Mouse (Mus musculus) MEL (cell line): Measurements from ENCODE around the gene Hnrnpul1. TPM values are rescaled to one million over a fixed set of nuclear protein-coding genes. Genes with fewer than 3 reads are reported as not detected.
A peak's percentile ranks its signal among the peaks of the same experiment; 100 is the strongest.

ENCODE experiments used
- DNase-seq: peaks from one replicate; pipeline ENCODE4 v3.0.0; 2011; ENCODE audit warnings: low read depth, low spot score
- H3K27ac ChIP-seq: 2 replicates; pipeline ENCODE4 v1.5.1; 2012; ENCODE audit warnings: low read depth, mild to moderate bottlenecking, control low read depth, low read length, moderate library complexity; ENCODE audit not compliant: control insufficient read depth
- H3K27me3 ChIP-seq, 2 experiments: fragments of 150-350 bp in 1 of 2; sonication (generic) in 1 of 2; 2 replicates each; pipeline ENCODE4 v1.6.1; 2012; ENCODE audit warnings: low read length in 2 of 2, mild to moderate bottlenecking in 2 of 2, improper control_type of control experiment in 1 of 2, moderate library complexity in 1 of 2; ENCODE audit not compliant: insufficient read depth in 2 of 2, control insufficient read depth in 1 of 2
- H3K36me3 ChIP-seq, 2 experiments: 2 replicates each; pipeline ENCODE4 v1.6.1; 2012 to 2014; ENCODE audit warnings: low read length in 2 of 2, improper control_type of control experiment in 1 of 2, inconsistent platforms in 1 of 2, mild to moderate bottlenecking in 1 of 2; ENCODE audit not compliant: insufficient read depth in 2 of 2, control insufficient read depth in 1 of 2
- H3K4me1 ChIP-seq, 2 experiments: fragments of 150-350 bp in 1 of 2; sonication (generic) in 1 of 2; 2 replicates each; pipeline ENCODE4 v1.6.1; 2012; ENCODE audit warnings: low read length in 2 of 2, improper control_type of control experiment in 1 of 2, mild to moderate bottlenecking in 1 of 2; ENCODE audit not compliant: insufficient read depth in 2 of 2, control insufficient read depth in 1 of 2
- H3K4me3 ChIP-seq, 2 experiments: fragments of 150-350 bp in 1 of 2; sonication (generic) in 1 of 2; 2 replicates each; pipeline ENCODE4 v1.5.1; 2012; ENCODE audit warnings: low read depth in 2 of 2, low read length in 2 of 2, mild to moderate bottlenecking in 2 of 2, moderate library complexity in 2 of 2, control low read depth in 1 of 2, improper control_type of control experiment in 1 of 2; ENCODE audit not compliant: control insufficient read depth in 1 of 2, insufficient read depth in 1 of 2
- H3K79me2 ChIP-seq: 2 replicates; pipeline ENCODE4 v1.6.1; 2012; ENCODE audit warnings: mild to moderate bottlenecking, low read length, moderate library complexity; ENCODE audit not compliant: control insufficient read depth, poor library complexity, insufficient read depth
- H3K9ac ChIP-seq: 2 replicates; pipeline ENCODE4 v1.6.1; 2012; ENCODE audit warnings: low read depth, mild to moderate bottlenecking, control low read depth, low read length, moderate library complexity; ENCODE audit not compliant: control insufficient read depth, poor library complexity, severe bottlenecking
- H3K9me3 ChIP-seq: fragments of 150-350 bp; sonication (generic); replicated peaks from 2 replicates; pipeline ENCODE4 v1.6.1; 2012; ENCODE audit warnings: mild to moderate bottlenecking, low read length, improper control_type of control experiment, moderate library complexity; ENCODE audit not compliant: insufficient read depth
- BHLHE40 ChIP-seq: IDR thresholded peaks from 2 replicates; pipeline ENCODE4 v1.6.1; 2012; ENCODE audit warnings: low read depth, mild to moderate bottlenecking, inconsistent platforms, low read length, improper control_type of control experiment, borderline replicate concordance
- CHD1 ChIP-seq: IDR thresholded peaks from 2 replicates; pipeline ENCODE4 v1.6.1; 2012; ENCODE audit warnings: low read depth, mild to moderate bottlenecking, inconsistent platforms, low read length, improper control_type of control experiment
- CHD2 ChIP-seq: IDR thresholded peaks from 2 replicates; pipeline ENCODE4 v1.6.1; 2011; ENCODE audit warnings: low read length, improper control_type of control experiment
- CTCF ChIP-seq, 3 experiments: IDR thresholded peaks in 2 of 3; conservative IDR thresholded peaks in 1 of 3; 2 replicates each; pipeline ENCODE4 v1.5.1; 2011 to 2012; ENCODE audit warnings: low read length in 3 of 3, low read depth in 2 of 3, mild to moderate bottlenecking in 2 of 3, improper control_type of control experiment in 1 of 3, inconsistent platforms in 1 of 3, mixed read lengths in 1 of 3, moderate library complexity in 1 of 3; ENCODE audit not compliant: control insufficient read depth in 1 of 3, insufficient read depth in 1 of 3, poor library complexity in 1 of 3, severe bottlenecking in 1 of 3
- E2F4 ChIP-seq: IDR thresholded peaks from 2 replicates; pipeline ENCODE4 v1.6.1; 2011; ENCODE audit warnings: low read depth, low read length, improper control_type of control experiment, borderline replicate concordance
- ELF1 ChIP-seq: IDR thresholded peaks from 2 replicates; pipeline ENCODE4 v1.6.1; 2014; ENCODE audit warnings: low read depth, mild to moderate bottlenecking, inconsistent platforms, low read length, improper control_type of control experiment, moderate library complexity
- EP300 ChIP-seq, 2 experiments: IDR thresholded peaks; 2 replicates each; pipeline ENCODE4 v1.6.1; 2011; ENCODE audit warnings: improper control_type of control experiment in 2 of 2, low read length in 2 of 2, low read depth in 1 of 2, mild to moderate bottlenecking in 1 of 2
- ETS1 ChIP-seq: IDR thresholded peaks from 2 replicates; pipeline ENCODE4 v1.6.1; 2012; ENCODE audit warnings: low read depth, mild to moderate bottlenecking, inconsistent platforms, low read length, improper control_type of control experiment, moderate library complexity
- GABPA ChIP-seq: IDR thresholded peaks from 2 replicates; pipeline ENCODE4 v1.6.1; 2012; ENCODE audit warnings: low read depth, mild to moderate bottlenecking, inconsistent platforms, low read length, improper control_type of control experiment, moderate library complexity
- HCFC1 ChIP-seq: IDR thresholded peaks from 2 replicates; pipeline ENCODE4 v1.6.1; 2012; ENCODE audit warnings: low read depth, mild to moderate bottlenecking, inconsistent platforms, low read length, improper control_type of control experiment, moderate library complexity
- KAT2A ChIP-seq: conservative IDR thresholded peaks from 2 replicates; pipeline ENCODE4 v1.6.1; 2012; ENCODE audit warnings: low read depth, low read length, improper control_type of control experiment, inconsistent platforms
- MAFK ChIP-seq: IDR thresholded peaks from 2 replicates; pipeline ENCODE4 v1.6.1; 2011; ENCODE audit warnings: low read depth, mild to moderate bottlenecking, low read length, improper control_type of control experiment, borderline replicate concordance
- MAX ChIP-seq: IDR thresholded peaks from 2 replicates; pipeline ENCODE4 v1.6.1; 2011; ENCODE audit warnings: low read length, improper control_type of control experiment
- MAZ ChIP-seq: IDR thresholded peaks from 2 replicates; pipeline ENCODE4 v1.6.1; 2012; ENCODE audit warnings: low read depth, mild to moderate bottlenecking, inconsistent platforms, low read length, improper control_type of control experiment
- MEF2A ChIP-seq: IDR thresholded peaks from 2 replicates; pipeline ENCODE4 v1.6.1; 2014; ENCODE audit warnings: low read depth, mild to moderate bottlenecking, inconsistent platforms, low read length, improper control_type of control experiment; ENCODE audit not compliant: poor library complexity, insufficient replicate concordance, severe bottlenecking; ENCODE audit errors: extremely low read depth
- MXI1 ChIP-seq: IDR thresholded peaks from 2 replicates; pipeline ENCODE4 v1.6.1; 2011; ENCODE audit warnings: mild to moderate bottlenecking, low read depth, low read length, improper control_type of control experiment
- MYB ChIP-seq: IDR thresholded peaks from 2 replicates; pipeline ENCODE4 v1.6.1; 2011; ENCODE audit warnings: mild to moderate bottlenecking, low read depth, low read length, improper control_type of control experiment
- NELFE ChIP-seq: IDR thresholded peaks from 2 replicates; pipeline ENCODE4 v1.6.1; 2011; ENCODE audit warnings: low read depth, low read length, improper control_type of control experiment
- NRF1 ChIP-seq: IDR thresholded peaks from 2 replicates; pipeline ENCODE4 v1.6.1; 2014; ENCODE audit warnings: low read depth, mild to moderate bottlenecking, inconsistent platforms, low read length, improper control_type of control experiment, moderate library complexity; ENCODE audit not compliant: poor library complexity, insufficient read depth, severe bottlenecking
- POLR2A ChIP-seq, 2 experiments: IDR thresholded peaks; 2 replicates each; pipeline ENCODE4 v1.6.1; 2011 to 2012; ENCODE audit warnings: low read length in 2 of 2, mild to moderate bottlenecking in 2 of 2, control low read depth in 1 of 2, improper control_type of control experiment in 1 of 2, low read depth in 1 of 2, moderate library complexity in 1 of 2; ENCODE audit not compliant: control insufficient read depth in 1 of 2, insufficient read depth in 1 of 2, poor library complexity in 1 of 2
- POLR2AphosphoS2 ChIP-seq: IDR thresholded peaks from 2 replicates; pipeline ENCODE4 v1.6.1; 2011; ENCODE audit warnings: low read length, improper control_type of control experiment
- POLR2AphosphoS5 ChIP-seq: IDR thresholded peaks from 2 replicates; pipeline ENCODE4 v1.6.1; 2012; ENCODE audit warnings: low read depth, borderline replicate concordance, mild to moderate bottlenecking, inconsistent platforms, low read length, moderate library complexity, mixed read lengths
- SMC3 ChIP-seq: IDR thresholded peaks from 2 replicates; pipeline ENCODE4 v1.6.1; 2011; ENCODE audit warnings: low read depth, low read length, improper control_type of control experiment
- TAL1 ChIP-seq: IDR thresholded peaks from 2 replicates; pipeline ENCODE4 v1.6.1; 2012; ENCODE audit warnings: mild to moderate bottlenecking, inconsistent platforms, low read length, moderate library complexity, mixed read lengths
- TBP ChIP-seq: IDR thresholded peaks from 2 replicates; pipeline ENCODE4 v1.8.0; 2011; ENCODE audit warnings: low read depth, low read length, improper control_type of control experiment
- TCF12 ChIP-seq: IDR thresholded peaks from 2 replicates; pipeline ENCODE4 v1.6.1; 2014; ENCODE audit warnings: low read depth, mild to moderate bottlenecking, inconsistent platforms, low read length, improper control_type of control experiment, moderate library complexity
- UBTF ChIP-seq: IDR thresholded peaks from 2 replicates; pipeline ENCODE4 v1.6.1; 2012; ENCODE audit warnings: low read depth, mild to moderate bottlenecking, inconsistent platforms, low read length, improper control_type of control experiment, moderate library complexity, borderline replicate concordance; ENCODE audit not compliant: insufficient read depth
- USF1 ChIP-seq: IDR thresholded peaks from 2 replicates; pipeline ENCODE4 v1.6.1; 2014; ENCODE audit warnings: low read depth, mild to moderate bottlenecking, inconsistent platforms, low read length, improper control_type of control experiment, moderate library complexity
- USF2 ChIP-seq, 2 experiments: IDR thresholded peaks; 2 replicates each; pipeline ENCODE4 v1.6.1; 2011 to 2012; ENCODE audit warnings: improper control_type of control experiment in 2 of 2, low read length in 2 of 2, borderline replicate concordance in 1 of 2, inconsistent platforms in 1 of 2, low read depth in 1 of 2, mild to moderate bottlenecking in 1 of 2; ENCODE audit not compliant: insufficient read depth in 1 of 2
- ZC3H11A ChIP-seq: IDR thresholded peaks from 2 replicates; pipeline ENCODE4 v1.6.1; 2012; ENCODE audit warnings: low read depth, mild to moderate bottlenecking, inconsistent platforms, low read length, improper control_type of control experiment
- ZMIZ1 ChIP-seq: IDR thresholded peaks from 2 replicates; pipeline ENCODE4 v1.6.1; 2012; ENCODE audit warnings: low read depth, mild to moderate bottlenecking, inconsistent platforms, low read length, improper control_type of control experiment, moderate library complexity
- ZNF384 ChIP-seq: IDR thresholded peaks from 2 replicates; pipeline ENCODE4 v1.6.1; 2012; ENCODE audit warnings: low read depth, mild to moderate bottlenecking, inconsistent platforms, low read length, improper control_type of control experiment
- polyA plus RNA-seq, 2 experiments: library from polyadenylated mRNA; stranded (reverse) in 1 of 2; unstranded in 1 of 2; fragments of >175 nt in 1 of 2; fragments of >200 nt in 1 of 2; gene quantifications; 2 replicates each; pipeline versions ENCODE4 v1.2.1 to v1.2.4; 2012; ENCODE audit warnings: low replicate concordance in 2 of 2, low read depth in 1 of 2; ENCODE audit not compliant: insufficient read length in 2 of 2, insufficient read depth in 1 of 2, missing spikeins in 1 of 2
- total RNA-seq: library from RNA; depleted of rRNA; stranded (reverse); fragments of 300-350 nt; gene quantifications from 2 replicates; pipeline ENCODE4 v1.2.3, GENCODE M21; 2012; rRNA removed

The Hnrnpul1 gene
- total RNA-seq = 56.1 and 57.2 TPM in 2 replicates
- 100 to 1,000 TPM; 181 to 215 TPM for polyA plus RNA-seq

DNA sequence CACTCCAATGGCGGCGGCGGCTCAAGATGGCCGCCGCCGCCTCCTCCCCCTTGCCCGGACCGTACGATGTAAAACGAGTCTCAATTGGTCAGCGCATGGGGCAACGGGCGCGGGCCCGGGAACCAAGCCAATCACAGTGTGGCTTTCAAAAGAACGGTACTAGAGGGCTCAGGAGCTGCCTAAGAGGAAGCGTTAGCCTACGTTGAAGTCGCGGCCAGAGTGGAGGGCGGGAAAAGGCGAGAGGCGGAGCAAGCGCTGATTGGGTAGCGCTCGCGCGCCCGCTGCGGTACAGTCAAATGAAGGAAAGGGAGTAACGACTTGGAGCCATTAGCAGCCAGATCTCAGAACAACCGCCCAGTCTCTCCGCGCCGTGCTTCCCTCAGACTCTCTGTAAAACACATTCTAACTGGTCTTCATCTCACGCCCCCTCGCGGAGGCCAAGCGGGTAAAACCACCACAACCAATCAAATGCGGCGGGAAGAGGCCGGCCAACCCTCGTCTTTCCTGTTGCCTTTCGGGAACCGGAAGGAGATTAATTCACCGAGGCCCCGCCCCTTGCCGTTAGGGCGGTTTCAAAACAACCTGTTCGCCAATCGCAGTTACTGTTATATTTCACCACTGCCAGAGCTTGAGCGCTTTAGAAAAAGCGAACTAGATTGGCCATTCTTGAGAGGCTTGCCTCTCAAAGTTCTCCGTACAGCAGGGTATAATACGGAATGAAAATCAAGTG lies at the start of gene Hnrnpul1:
TSS of gene Hnrnpul1 (minus strand) at position 20 of the 730 bp plus-strand sequence.
- Histone ChIP-seq H3K36me3 (peaks cover 15 to 17% of the 10 kb centered on the region in 2 experiments), H3K9ac (peak within 1 kb of the TSS; percentile 100)

GRCm38 (mm10) chr7:25803460-25803859 lies 48.9 kb upstream of the Hnrnpul1 start:
- Histone ChIP-seq H3K27ac (no peak overlapping the region), H3K4me3 (no peak overlapping the region), H3K9me3 (no peaks in the 10 kb centered on the region), H3K79me2 (no peaks in the 10 kb centered on the region), H3K4me1 (no peaks in the 10 kb centered on the region), H3K27me3 (no peaks in the 10 kb centered on the region), H3K9ac (no peak overlapping the region), H3K36me3 (no peaks in the 10 kb centered on the region)
- TF ChIP-seq GABPA = no peak
- no peak for TF ChIP-seq BHLHE40
- no peak for TF ChIP-seq TCF12
- TF ChIP-seq ELF1 = no peak
- no peak for TF ChIP-seq NELFE
- TF ChIP-seq POLR2AphosphoS2 = no peak
- TF ChIP-seq USF1 = no peak
- TF ChIP-seq KAT2A = no peak
- TF ChIP-seq POLR2AphosphoS5 = no peak
- no peak for TF ChIP-seq USF2 (IDR thresholded peaks at IDR 0.05; ENCODE audit: borderline replicate concordance in 1 of 2, insufficient read depth in 1 of 2, low read depth in 1 of 2, low read length in 2 of 2)
- no peak for TF ChIP-seq NRF1
- DNase-seq = no peak

More for the DNA sequence above, at the start of gene Hnrnpul1:
- H3K9me3 ChIP-seq = no peaks in the 10 kb centered on the region
- H3K4me1 ChIP-seq = peaks cover 2 to 18% of the 10 kb centered on the region in 2 experiments; a peak in 3 of 4 replicates
- H3K27me3 ChIP-seq = no peaks in the 10 kb centered on the region; a peak in 2 of 4 replicates
- peak within 1 kb of the TSS; percentile 100 for H3K27ac ChIP-seq
- peaks cover 40% of the 10 kb centered on the region for H3K79me2 ChIP-seq
- peak within 1 kb of the TSS; percentile 92 to 97 for H3K4me3 ChIP-seq
- TF ChIP-seq ELF1 = peak; percentile 79; the same call in 1 of the 2 replicates
- no peak for TF ChIP-seq MAFK
- TF ChIP-seq POLR2AphosphoS2 = no peak; the same call in 1 of the 2 replicates
- no peak for TF ChIP-seq USF2 (IDR thresholded peaks at IDR 0.05; ENCODE audit: borderline replicate concordance in 1 of 2, insufficient read depth in 1 of 2, low read depth in 1 of 2, low read length in 2 of 2)
- peak; percentile 26; the same call in 1 of the 2 replicates for TF ChIP-seq ETS1
- peak; percentile 71; the same call in 1 of the 2 replicates for TF ChIP-seq NELFE
- TF ChIP-seq MXI1 = no peak
- TF ChIP-seq USF1 = 0 out of 2 replicates have a peak, but pooled peaks have one; percentile 7
- TF ChIP-seq HCFC1 = peak; percentile 74
- peak in 1 of 2 experiments; percentile 35; a peak in 1 of 4 replicates for TF ChIP-seq EP300 (IDR thresholded peaks at IDR 0.05; ENCODE audit: low read depth in 1 of 2, low read length in 2 of 2)
- TF ChIP-seq MYB = peak; percentile 83
- TF ChIP-seq MAX = peak; percentile 42
- TF ChIP-seq UBTF = no peak
- TF ChIP-seq CHD2 = no peak; the same call in 1 of the 2 replicates
- TF ChIP-seq CHD1 = no peak; the same call in 1 of the 2 replicates
- TF ChIP-seq TBP = peak; percentile 87
- peak; percentile 97 for TF ChIP-seq E2F4
- peak; percentile 41; the same call in 1 of the 2 replicates for TF ChIP-seq TCF12
- no peak for TF ChIP-seq TAL1
- peak in 1 of 2 experiments; percentile 71; a peak in 2 of 4 replicates for TF ChIP-seq POLR2A (IDR thresholded peaks at IDR 0.05; ENCODE audit: control insufficient read depth in 1 of 2, insufficient read depth in 1 of 2, low read depth in 1 of 2, low read length in 2 of 2, poor library complexity in 1 of 2)
- no peak for TF ChIP-seq ZC3H11A
- TF ChIP-seq CTCF (IDR thresholded peaks at IDR 0.05 in 2 of 3, conservative IDR thresholded peaks at IDR 0.05 in 1 of 3; ENCODE audit: control insufficient read depth in 1 of 3, insufficient read depth in 1 of 3, low read depth in 2 of 3, low read length in 3 of 3, poor library complexity in 1 of 3, severe bottlenecking in 1 of 3) = peak in 2 of 3 experiments; percentile 10; a peak in 2 of 6 replicates
- TF ChIP-seq GABPA = peak; percentile 96; the same call in 1 of the 2 replicates
- TF ChIP-seq MAZ = peak; percentile 64; the same call in 1 of the 2 replicates
- TF ChIP-seq ZNF384 = peak; percentile 66; the same call in 1 of the 2 replicates
- no peak; the same call in 1 of the 2 replicates for TF ChIP-seq POLR2AphosphoS5
- peak; percentile 54 for TF ChIP-seq KAT2A
- no peak for TF ChIP-seq NRF1
- TF ChIP-seq MEF2A = no peak
- TF ChIP-seq SMC3 = no peak
- peak; percentile 77; the same call in 1 of the 2 replicates for TF ChIP-seq ZMIZ1
- TF ChIP-seq, all 39 proteins: peak for 18
- peak; percentile 99 for DNase-seq
